Mouse (Mus musculus): ENCODE data around the gene Pkd1l1. TPM values are rescaled to one million over a fixed set of nuclear protein-coding genes. Genes with fewer than 3 reads are reported as not detected.

The Pkd1l1 gene
- polyA plus RNA-seq, 1 experiment from 2014 or later = 0.11 TPM

GRCm38 (mm10) chr11:8779427-8779826, 193.6 kb downstream of the Pkd1l1 start:
- no peaks in the 10 kb centered on the region for H3K36me3 ChIP-seq
- no peak overlapping the region for H3K4me3 ChIP-seq
- no peaks in the 10 kb centered on the region for H3K9me3 ChIP-seq
- H3K27me3 ChIP-seq = no peaks in the 10 kb centered on the region; the same call in 1 of the 2 replicates
- ATAC-seq (ENCODE audit: low FRiP score, low read depth) = peak; percentile 79
- no peak overlapping the region for H3K9ac ChIP-seq
- no peak overlapping the region for H3K4me2 ChIP-seq (replicated peaks)
- peak overlapping the region; percentile 55; the same call in 1 of the 2 replicates for H3K27ac ChIP-seq
- 25% methylated on average over 3 of the region's 3 CpGs for WGBS
- peaks cover 36% of the 10 kb centered on the region for H3K4me1 ChIP-seq

Other genes with a start within 250 kb of the Pkd1l1 start
- gene Hus1, start 37.9 kb upstream of the Pkd1l1 start, polyA plus RNA-seq (2015; fragmentation: Nextera tagmentation; extraction: Ambion mirVana) = 14.1 and 15.9 TPM in 2 replicates
- 0.17 and 0.26 TPM in 2 replicates for gene Gm11992, start 75.3 kb upstream of the Pkd1l1 start, polyA plus RNA-seq (2015; fragmentation: Nextera tagmentation; extraction: Ambion mirVana)
- not detected in 2 replicates for gene Sun3, start 75.7 kb upstream of the Pkd1l1 start, polyA plus RNA-seq (2015; fragmentation: Nextera tagmentation; extraction: Ambion mirVana)
- gene Upp1, start 144.8 kb upstream of the Pkd1l1 start, polyA plus RNA-seq (2015; fragmentation: Nextera tagmentation; extraction: Ambion mirVana) = 3.6 and 4.8 TPM in 2 replicates
- gene Abca13, start 218.7 kb upstream of the Pkd1l1 start, polyA plus RNA-seq (2015; fragmentation: Nextera tagmentation; extraction: Ambion mirVana) = 0.03 TPM in 1 of 2 replicates, not detected in the other